Mouse (Mus musculus) neural tube, embryonic 14.5 days (tissue): ENCODE data around the gene Nckap1l. TPM values are rescaled to one million over a fixed set of nuclear protein-coding genes. Genes with fewer than 3 reads are reported as not detected.

Experiments
- ATAC-seq: fragments of 200-750 bp; cut with Nextera tagmentation; 2 replicates; pipeline ENCODE4 v1.8.0; 2017; ENCODE audit warnings: low read depth, mild to moderate bottlenecking, moderate TSS enrichment, moderate library complexity
- H3K27ac ChIP-seq: fragments of 300-500 bp; sonication (generic); 2 replicates; pipeline ENCODE4 v1.5.1; 2014; ENCODE audit warnings: low read depth, mild to moderate bottlenecking, control low read depth, low read length, moderate library complexity, mixed read lengths
- H3K27me3 ChIP-seq: fragments of 300-500 bp; sonication (generic); 2 replicates; pipeline ENCODE4 v1.6.1; 2014; ENCODE audit warnings: low read length; ENCODE audit not compliant: control insufficient read depth, insufficient read depth
- H3K36me3 ChIP-seq: fragments of 300-500 bp; sonication (generic); 2 replicates; pipeline ENCODE4 v1.6.1; 2014; ENCODE audit warnings: low read length, mixed read lengths; ENCODE audit not compliant: control insufficient read depth, insufficient read depth
- H3K4me1 ChIP-seq: fragments of 300-500 bp; sonication (generic); 2 replicates; pipeline ENCODE4 v1.6.1; 2014; ENCODE audit warnings: low read length; ENCODE audit not compliant: control insufficient read depth, insufficient read depth
- H3K4me2 ChIP-seq: fragments of 300-500 bp; sonication (generic); 2 replicates; pipeline ENCODE4 v1.6.1; 2014; ENCODE audit warnings: mild to moderate bottlenecking, low read depth, low read length, control low read depth
- H3K4me3 ChIP-seq: fragments of 300-500 bp; sonication (generic); 2 replicates; pipeline ENCODE4 v1.5.1; 2014; ENCODE audit warnings: low read depth, low read length, control low read depth, mixed read lengths
- H3K9ac ChIP-seq: fragments of 300-500 bp; sonication (generic); replicated peaks from 2 replicates; pipeline ENCODE4 v1.6.1; 2014; ENCODE audit warnings: low read depth, mild to moderate bottlenecking, control low read depth, low read length, mixed read lengths
- H3K9me3 ChIP-seq: fragments of 300-500 bp; sonication (generic); 2 replicates; pipeline ENCODE4 v1.6.1; 2016; ENCODE audit warnings: low read length; ENCODE audit not compliant: control insufficient read depth
- WGBS: fragments of 180-500 bp; shearing (Covaris S2); extraction: QIAGEN DNeasy Blood & Tissue Kit; methylation state at CpG from one replicate; pipeline ENCODE4 v1.1.7; 2014; 5-methylcytosine and 5-hydroxymethylcytosine counted together
- polyA plus RNA-seq: library from polyadenylated mRNA; unstranded; fragments of >200 nt; fragmentation: Nextera tagmentation; extraction: Ambion mirVana; gene quantifications from 2 replicates; pipeline ENCODE4 v1.2.1, GENCODE M21; 2014

The Nckap1l gene
- polyA plus RNA-seq, 1 experiment from 2014 or later = 1.5 TPM

GRCm38 (mm10) chr15:103488336-103488735 is 34.7 kb downstream of the Nckap1l start:
- Histone ChIP-seq H3K4me3 (no peak overlapping the region), H3K27me3 (no peaks in the 10 kb centered on the region), H3K9me3 (no peaks in the 10 kb centered on the region), H3K4me2 (no peak overlapping the region), H3K9ac (no peak overlapping the region), H3K36me3 (no peaks in the 10 kb centered on the region), H3K4me1 (peaks cover 5% of the 10 kb centered on the region; the same call in 1 of the 2 replicates), H3K27ac (no peak overlapping the region)
- no peak for ATAC-seq
- 52% methylated on average over 4 of the region's 4 CpGs for WGBS

GRCm38 (mm10) chr15:103496204-103497140 is 42.9 kb downstream of the Nckap1l start:
- WGBS = 46% methylated on average over 10 of the region's 10 CpGs
- ATAC-seq = peak; percentile 86
- no peak overlapping the region for H3K4me3 ChIP-seq
- no peaks in the 10 kb centered on the region for H3K9me3 ChIP-seq
- H3K4me2 ChIP-seq = no peak overlapping the region
- H3K27ac ChIP-seq = peak overlapping the region; percentile 12; the same call in 1 of the 2 replicates
- H3K4me1 ChIP-seq = 0 out of 2 replicates have a peak, but pooled peaks cover 6% of the 10 kb centered on the region
- no peak overlapping the region for H3K9ac ChIP-seq
- H3K36me3 ChIP-seq = no peaks in the 10 kb centered on the region
- H3K27me3 ChIP-seq = no peaks in the 10 kb centered on the region

GRCm38 (mm10) chr15:103498157-103498556 is 44.6 kb downstream of the Nckap1l start:
- H3K4me1 ChIP-seq = 0 out of 2 replicates have a peak, but pooled peaks cover 6% of the 10 kb centered on the region
- H3K9ac ChIP-seq = no peak overlapping the region
- H3K4me3 ChIP-seq = no peak overlapping the region
- no peaks in the 10 kb centered on the region for H3K36me3 ChIP-seq
- no peak for ATAC-seq
- 36% methylated on average over 3 of the region's 3 CpGs for WGBS
- no peak overlapping the region for H3K27ac ChIP-seq
- no peaks in the 10 kb centered on the region for H3K9me3 ChIP-seq
- no peaks in the 10 kb centered on the region for H3K27me3 ChIP-seq
- H3K4me2 ChIP-seq = no peak overlapping the region

- Histone ChIP-seq H3K4me2 (no peak overlapping the region), H3K4me1 (peaks cover 19% of the 10 kb centered on the region), H3K27me3 (no peaks in the 10 kb centered on the region), H3K27ac (no peak overlapping the region), H3K36me3 (no peaks in the 10 kb centered on the region), H3K9me3 (no peaks in the 10 kb centered on the region), H3K9ac (no peak overlapping the region), H3K4me3 (no peak overlapping the region)
- 53% methylated on average over 1 of the region's 1 CpGs for WGBS
- no peak for ATAC-seq
Observed at GRCm38 (mm10) chr15:103500723-103501122, 47.1 kb downstream of the Nckap1l start.

GRCm38 (mm10) chr15:103501186-103501585 is 47.6 kb downstream of the Nckap1l start:
- 79% methylated on average over 2 of the region's 2 CpGs for WGBS
- H3K4me1 ChIP-seq = peaks cover 20% of the 10 kb centered on the region
- no peak overlapping the region for H3K9ac ChIP-seq
- H3K4me3 ChIP-seq = no peak overlapping the region
- H3K27me3 ChIP-seq = no peaks in the 10 kb centered on the region
- no peak overlapping the region for H3K4me2 ChIP-seq
- no peaks in the 10 kb centered on the region for H3K36me3 ChIP-seq
- H3K27ac ChIP-seq = no peak overlapping the region
- ATAC-seq = no peak
- no peaks in the 10 kb centered on the region for H3K9me3 ChIP-seq

- Histone ChIP-seq H3K27ac (peak within 1 kb of the TSS; percentile 74), H3K4me3 (peak within 1 kb of the TSS; percentile 68), H3K4me2 (peak within 1 kb of the TSS; percentile 72), H3K36me3 (no peaks in the 10 kb centered on the region), H3K4me1 (peaks cover 26% of the 10 kb centered on the region), H3K9me3 (no peaks in the 10 kb centered on the region), H3K27me3 (no peaks in the 10 kb centered on the region), H3K9ac (peak within 1 kb of the TSS; percentile 85)
- WGBS = 1% methylated on average over 57 of the region's 63 CpGs
- peak; percentile 88 for ATAC-seq
Observed at GRCm38 (mm10) chr15:103502435-103503250, 49.0 kb downstream of the Nckap1l start, which contains the start of gene Pde1b. Pde1b (plus strand) TSS chr15:103503034.

GRCm38 (mm10) chr15:103503251-103503600 is 49.6 kb downstream of the Nckap1l start:
- Histone ChIP-seq H3K9me3 (no peaks in the 10 kb centered on the region), H3K36me3 (no peaks in the 10 kb centered on the region), H3K9ac (peak overlapping the region; percentile 85), H3K27ac (peak overlapping the region; percentile 74), H3K4me3 (peak overlapping the region; percentile 68), H3K4me1 (peaks cover 22% of the 10 kb centered on the region), H3K4me2 (peak overlapping the region; percentile 72), H3K27me3 (no peaks in the 10 kb centered on the region)
- WGBS = under 1% methylated on average over 15 of the region's 15 CpGs
- ATAC-seq = peak; percentile 59

GRCm38 (mm10) chr15:103503660-103504059 is 50.1 kb downstream of the Nckap1l start:
- H3K4me3 ChIP-seq = peak overlapping the region; percentile 68
- peak overlapping the region; percentile 72 for H3K4me2 ChIP-seq
- H3K36me3 ChIP-seq = no peaks in the 10 kb centered on the region
- peak overlapping the region; percentile 74; the same call in 1 of the 2 replicates for H3K27ac ChIP-seq
- ATAC-seq = peak; percentile 55
- H3K4me1 ChIP-seq = peaks cover 22% of the 10 kb centered on the region
- H3K9ac ChIP-seq = peak overlapping the region; percentile 85
- H3K27me3 ChIP-seq = no peaks in the 10 kb centered on the region
- H3K9me3 ChIP-seq = no peaks in the 10 kb centered on the region
- WGBS = 27% methylated on average over 12 of the region's 12 CpGs
